Mouse (Mus musculus): Measurements from ENCODE around the gene Kcnn1. TPM values are rescaled to one million over a fixed set of nuclear protein-coding genes. Genes with fewer than 3 reads are reported as not detected.
"Not testable (repeated sequence)": the region's sequence is repeated elsewhere in the genome, so short reads cannot be mapped to it uniquely, and the experiment has no call there.

Gene Kcnn1
- polyA plus RNA-seq, 1 experiment, result 11.9 TPM

- Histone ChIP-seq H3K36me3 (ENCODE audit: control insufficient read depth, insufficient read depth) (peaks cover 21% of the 10 kb centered on the region), H3K79me2 (ENCODE audit: control insufficient read depth, insufficient read depth) (peaks cover 18% of the 10 kb centered on the region), H3K4me3 (peak within 1 kb of the TSS; percentile 98), H3ac (ENCODE audit: control insufficient read depth, insufficient read length) (peak within 1 kb of the TSS; percentile 61), H3K4me2 (ENCODE audit: low read depth) (peak within 1 kb of the TSS; percentile 97), H3K27me3 (ENCODE audit: control insufficient read depth, insufficient read depth, insufficient read length) (no peaks in the 10 kb centered on the region)
- TF ChIP-seq REST (IDR thresholded peaks at IDR 0.05; ENCODE audit: insufficient read depth, insufficient read length) (peak; percentile 54), USF1 (IDR thresholded peaks at IDR 0.05; ENCODE audit: low read depth) (no peak), POLR2A (IDR thresholded peaks at IDR 0.05; ENCODE audit: insufficient read length, low read depth) (peak; percentile 94), POLR2AphosphoS2 (IDR thresholded peaks at IDR 0.05; ENCODE audit: insufficient read length, low read depth) (peak; percentile 98)
These were observed 34.1 kb upstream of the Kcnn1 start, which contains the start of gene Rpl18a for GRCm38 (mm10) chr8:70897021-70897680. Rpl18a (minus strand) TSS chr8:70897412.

DNA sequence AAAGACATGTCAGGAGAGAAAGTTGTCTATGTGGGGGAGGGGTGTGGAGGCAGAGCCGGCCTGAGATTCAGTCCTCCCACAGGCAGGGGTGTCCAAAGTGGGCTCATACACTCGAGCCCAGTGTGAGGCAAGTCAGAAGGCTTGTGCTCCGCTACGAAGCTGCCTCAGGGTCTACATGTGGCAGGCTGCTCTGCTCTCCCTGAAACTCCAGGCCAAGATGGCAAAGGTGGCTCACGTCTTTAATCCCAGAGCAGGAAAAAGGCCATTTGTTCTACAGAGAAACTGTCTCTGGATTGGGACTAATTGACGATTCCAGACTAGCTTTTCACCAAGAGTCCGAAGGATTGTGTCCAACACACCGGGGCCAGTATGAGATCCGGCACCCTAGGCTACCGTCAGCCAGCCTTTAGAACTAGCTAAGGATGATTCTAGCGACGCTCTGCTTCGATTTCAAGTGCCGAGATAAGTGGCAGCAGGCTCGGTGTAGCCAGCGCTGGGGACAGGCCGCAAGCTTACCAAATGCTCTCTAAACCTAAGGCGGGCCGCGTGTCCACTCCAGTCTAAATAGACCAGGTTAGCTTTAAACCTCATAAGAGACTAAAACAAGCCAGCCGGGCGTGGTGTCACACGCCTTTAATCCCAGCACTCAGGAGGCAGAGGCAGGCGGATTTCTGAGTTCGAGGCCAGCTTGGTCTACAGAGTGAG lies 33.4 kb upstream of the Kcnn1 start:
- Histone ChIP-seq H3K79me2 (ENCODE audit: control insufficient read depth, insufficient read depth) (peaks cover 18% of the 10 kb centered on the region), H3K4me2 (ENCODE audit: low read depth) (peak overlapping the region; percentile 97), H3ac (ENCODE audit: control insufficient read depth, insufficient read length) (peak overlapping the region; percentile 61), H3K36me3 (ENCODE audit: control insufficient read depth, insufficient read depth) (peaks cover 21% of the 10 kb centered on the region), H3K27me3 (ENCODE audit: control insufficient read depth, insufficient read depth, insufficient read length) (no peaks in the 10 kb centered on the region), H3K4me3 (peak overlapping the region; percentile 98)
- TF ChIP-seq POLR2AphosphoS2 (IDR thresholded peaks at IDR 0.05; ENCODE audit: insufficient read length, low read depth) (peak; percentile 45), POLR2A (IDR thresholded peaks at IDR 0.05; ENCODE audit: insufficient read length, low read depth) (peak; percentile 16), REST (IDR thresholded peaks at IDR 0.05; ENCODE audit: insufficient read depth, insufficient read length) (no peak)

- H3K36me3 ChIP-seq (ENCODE audit: control insufficient read depth, insufficient read depth), result peaks cover 21% of the 10 kb centered on the region
- not testable (repeated sequence) for H3K27me3 ChIP-seq (ENCODE audit: control insufficient read depth, insufficient read depth, insufficient read length)
- peak; percentile 24 for TF ChIP-seq POLR2A (IDR thresholded peaks at IDR 0.05; ENCODE audit: insufficient read length, low read depth)
- peak overlapping the region; percentile 61 for H3ac ChIP-seq (ENCODE audit: control insufficient read depth, insufficient read length)
- H3K79me2 ChIP-seq (ENCODE audit: control insufficient read depth, insufficient read depth), result peaks cover 18% of the 10 kb centered on the region
- H3K4me2 ChIP-seq (ENCODE audit: low read depth), result peak overlapping the region; percentile 97
- peak overlapping the region; percentile 98 for H3K4me3 ChIP-seq
These were observed 32.7 kb upstream of the Kcnn1 start for GRCm38 (mm10) chr8:70895571-70896259.

GRCm38 (mm10) chr8:70894771-70895545 lies 31.9 kb upstream of the Kcnn1 start:
- H3K36me3 ChIP-seq (ENCODE audit: control insufficient read depth, insufficient read depth), result peaks cover 21% of the 10 kb centered on the region
- no peak overlapping the region for H3ac ChIP-seq (ENCODE audit: control insufficient read depth, insufficient read length)
- H3K27me3 ChIP-seq (ENCODE audit: control insufficient read depth, insufficient read depth, insufficient read length), result no peaks in the 10 kb centered on the region
- H3K79me2 ChIP-seq (ENCODE audit: control insufficient read depth, insufficient read depth), result peaks cover 18% of the 10 kb centered on the region
- no peak for TF ChIP-seq USF1 (IDR thresholded peaks at IDR 0.05; ENCODE audit: low read depth)
- no peak for TF ChIP-seq REST (IDR thresholded peaks at IDR 0.05; ENCODE audit: insufficient read depth, insufficient read length)
- no peak for TF ChIP-seq TCF3 (IDR thresholded peaks at IDR 0.05; ENCODE audit: insufficient read length, low read depth)
- no peak for TF ChIP-seq MAX (IDR thresholded peaks at IDR 0.05; ENCODE audit: low read depth)
- no peak for TF ChIP-seq MYOG (IDR thresholded peaks at IDR 0.05; ENCODE audit: control insufficient read depth in 1 of 3, insufficient read depth in 1 of 3, insufficient read length in 2 of 3, low read depth in 2 of 3)
- no peak for TF ChIP-seq POLR2AphosphoS2 (IDR thresholded peaks at IDR 0.05; ENCODE audit: insufficient read length, low read depth)
- TF ChIP-seq TCF12 (IDR thresholded peaks at IDR 0.05; ENCODE audit: insufficient read depth, poor library complexity, severe bottlenecking), result no peak
- no peak for TF ChIP-seq E2F4 (IDR thresholded peaks at IDR 0.05; ENCODE audit: insufficient read depth)
- TF ChIP-seq SRF (IDR thresholded peaks at IDR 0.05; ENCODE audit: control insufficient read depth, insufficient read length, low read depth), result no peak
- no peak for TF ChIP-seq POLR2A (IDR thresholded peaks at IDR 0.05; ENCODE audit: insufficient read length, low read depth)
- no peak for TF ChIP-seq CEBPB (IDR thresholded peaks at IDR 0.05; ENCODE audit: insufficient read depth, poor library complexity, severe bottlenecking)
- no peak overlapping the region for H3K4me2 ChIP-seq (ENCODE audit: low read depth)
- peak overlapping the region; percentile 98 for H3K4me3 ChIP-seq

- H3K27me3 ChIP-seq (ENCODE audit: control insufficient read depth, insufficient read depth, insufficient read length), result no peaks in the 10 kb centered on the region
- peaks cover 18% of the 10 kb centered on the region for H3K79me2 ChIP-seq (ENCODE audit: control insufficient read depth, insufficient read depth)
- H3K36me3 ChIP-seq (ENCODE audit: control insufficient read depth, insufficient read depth), result peaks cover 21% of the 10 kb centered on the region
- H3K4me3 ChIP-seq, result no peak overlapping the region
- no peak overlapping the region for H3K4me2 ChIP-seq (ENCODE audit: low read depth)
- no peak for TF ChIP-seq REST (IDR thresholded peaks at IDR 0.05; ENCODE audit: insufficient read depth, insufficient read length)
- no peak for TF ChIP-seq MAX (IDR thresholded peaks at IDR 0.05; ENCODE audit: low read depth)
- TF ChIP-seq MYOG (IDR thresholded peaks at IDR 0.05; ENCODE audit: control insufficient read depth in 1 of 3, insufficient read depth in 1 of 3, insufficient read length in 2 of 3, low read depth in 2 of 3), result no peak
- TF ChIP-seq SRF (IDR thresholded peaks at IDR 0.05; ENCODE audit: control insufficient read depth, insufficient read length, low read depth), result no peak
- TF ChIP-seq POLR2A (IDR thresholded peaks at IDR 0.05; ENCODE audit: insufficient read length, low read depth), result no peak
- H3ac ChIP-seq (ENCODE audit: control insufficient read depth, insufficient read length), result no peak overlapping the region
These were observed 31.3 kb upstream of the Kcnn1 start for GRCm38 (mm10) chr8:70894385-70894720.
